ENCODE assay signal across 10 mouse cellular contexts in the genomic region with DNA sequence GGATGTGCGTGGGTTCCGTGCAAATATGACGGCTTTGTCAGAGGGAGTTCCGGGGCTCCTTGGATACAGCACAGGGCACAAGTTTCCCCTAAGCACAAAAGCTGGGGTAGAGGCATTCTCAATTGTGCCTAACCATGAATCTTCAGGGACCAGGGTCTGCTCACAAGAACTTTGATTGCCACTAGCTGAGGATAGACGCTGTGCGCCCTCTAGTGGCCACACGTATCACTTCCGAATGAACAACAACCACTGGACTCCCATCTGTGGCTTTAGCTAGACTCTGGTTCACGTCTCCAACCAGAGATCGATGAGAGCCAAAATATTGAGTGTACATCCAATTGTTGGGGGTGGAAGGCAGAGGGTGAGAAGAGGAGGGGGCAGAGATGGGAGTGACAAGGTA. TPM values are rescaled to one million over a fixed set of nuclear protein-coding genes. Genes with fewer than 3 reads are reported as not detected.
A peak's percentile ranks its signal among the peaks of the same experiment; 100 is the strongest.
DNase-seq lines count a peak whose midpoint lies in the region; ATAC-seq and TF ChIP-seq lines count a peak whose summit lies in the region.
"Had no signal": no experiment of that assay in that cellular context is flagged by ENCODE, and none has a peak within 500 bp of the region (broad histone marks: within the 10 kb centered on the region; RNA-seq: fewer than 3 reads in every experiment).

No protein-coding gene starts in this region.

- WGBS in kidney, embryonic 15.5 days = 28% methylated on average over 10 of the region's 10 CpGs
- 32% methylated on average over 10 of the region's 10 CpGs for WGBS in embryonic facial prominence, embryonic 11.5 days

- H3ac ChIP-seq in myocyte (ENCODE audit: control insufficient read depth, insufficient read length) = no peak overlapping the region

- TF ChIP-seq POLR2A in myocyte (IDR thresholded peaks at IDR 0.05; ENCODE audit: insufficient read length, low read depth) = no peak

- no peak overlapping the region for H3K9ac ChIP-seq in kidney, embryonic 15.5 days
- no peak overlapping the region for H3K9ac ChIP-seq in embryonic facial prominence, embryonic 11.5 days (replicated peaks; ENCODE audit: low read length)
- H3K9ac ChIP-seq: embryonic facial prominence, embryonic 13.5 days; neural tube, embryonic 12.5 days had no signal

- H3K27me3 ChIP-seq in kidney, embryonic 15.5 days = no peaks in the 10 kb centered on the region
- H3K27me3 ChIP-seq in embryonic facial prominence, embryonic 11.5 days (ENCODE audit: control insufficient read depth, insufficient read depth, low read length) = no peaks in the 10 kb centered on the region
- H3K27me3 ChIP-seq in myocyte (ENCODE audit: control insufficient read depth, insufficient read depth, insufficient read length) = no peaks in the 10 kb centered on the region
- H3K27me3 ChIP-seq in splenic B cell, adult 2 months (ENCODE audit: control insufficient read depth, insufficient read depth, low read length, poor library complexity, severe bottlenecking) = no peaks in the 10 kb centered on the region
- H3K27me3 ChIP-seq: embryonic facial prominence, embryonic 13.5 days; neural tube, embryonic 12.5 days had no signal

- no peak for ATAC-seq in kidney, embryonic 15.5 days (replicated peaks; ENCODE audit: low FRiP score)
- ATAC-seq in embryonic facial prominence, embryonic 11.5 days (replicated peaks; ENCODE audit: insufficient number of reproducible peaks, low FRiP score, low TSS enrichment, low read depth) = no peak

- H3K27ac ChIP-seq in kidney, embryonic 15.5 days = no peak overlapping the region
- no peak overlapping the region for H3K27ac ChIP-seq in embryonic facial prominence, embryonic 11.5 days (replicated peaks; ENCODE audit: low read depth, low read length)
- H3K27ac ChIP-seq: embryonic facial prominence, embryonic 13.5 days; neural tube, embryonic 12.5 days had no signal

- peak; percentile 52 for DNase-seq in kidney, adult 11 months
- peak; percentile 62 for DNase-seq in adrenal gland, adult 8-10 months
- peak; percentile 90 for DNase-seq in embryonic facial prominence, embryonic 11.5 days (ENCODE audit: low spot score)
- DNase-seq in heart, postnatal 14 days = peak; percentile 82 to 86
- DNase-seq in left cerebral cortex, postnatal 14 days (ENCODE audit: low spot score in 2 of 2) = peak; percentile 83 to 90
- peak; percentile 85 for DNase-seq in splenic B cell, adult 2 months (ENCODE audit: low read depth, low spot score)

- H3K4me2 ChIP-seq in kidney, embryonic 15.5 days = no peak overlapping the region
- H3K4me2 ChIP-seq in embryonic facial prominence, embryonic 11.5 days (ENCODE audit: low read depth, low read length) = no peak overlapping the region
- H3K4me2 ChIP-seq in myocyte (ENCODE audit: low read depth) = peak overlapping the region; percentile 45
- H3K4me2 ChIP-seq: embryonic facial prominence, embryonic 13.5 days; neural tube, embryonic 12.5 days had no signal

- H3K79me2 ChIP-seq in myocyte (ENCODE audit: control insufficient read depth, insufficient read depth) = no peaks in the 10 kb centered on the region

- peaks cover 19% of the 10 kb centered on the region for H3K4me1 ChIP-seq in kidney, embryonic 15.5 days
- H3K4me1 ChIP-seq in embryonic facial prominence, embryonic 11.5 days (ENCODE audit: control insufficient read depth, insufficient read depth, low read length) = no peaks in the 10 kb centered on the region

- H3K4me3 ChIP-seq in kidney, embryonic 15.5 days (replicated peaks) = no peak overlapping the region
- no peak overlapping the region for H3K4me3 ChIP-seq in embryonic facial prominence, embryonic 11.5 days (ENCODE audit: low read depth, low read length)
- H3K4me3 ChIP-seq in myocyte = no peak overlapping the region
- H3K4me3 ChIP-seq: embryonic facial prominence, embryonic 13.5 days; neural tube, embryonic 12.5 days had no signal

- intact Hi-C loops in heart, postnatal 14 days (cut with DNase I) = loop anchor here (1.0 to 10.0 kb wide), 3 partner anchors 51 to 201 kb away; partner anchors contain the start of gene Jph3
- intact Hi-C loops in left cerebral cortex, postnatal 14 days (cut with DNase I) = no loop called here

- no peaks in the 10 kb centered on the region for H3K36me3 ChIP-seq in kidney, embryonic 15.5 days
- no peaks in the 10 kb centered on the region for H3K36me3 ChIP-seq in embryonic facial prominence, embryonic 11.5 days (replicated peaks; ENCODE audit: control insufficient read depth, insufficient read depth, low read depth, low read length)
- no peaks in the 10 kb centered on the region for H3K36me3 ChIP-seq in myocyte (ENCODE audit: control insufficient read depth, insufficient read depth)
- no peaks in the 10 kb centered on the region for H3K36me3 ChIP-seq in splenic B cell, adult 2 months (ENCODE audit: control insufficient read depth, insufficient read depth, low read length, poor library complexity, severe bottlenecking)
- H3K36me3 ChIP-seq: embryonic facial prominence, embryonic 13.5 days; neural tube, embryonic 12.5 days had no signal

- no peaks in the 10 kb centered on the region for H3K9me3 ChIP-seq in kidney, embryonic 15.5 days (replicated peaks)
- H3K9me3 ChIP-seq in embryonic facial prominence, embryonic 11.5 days (replicated peaks; ENCODE audit: control insufficient read depth, low read length) = no peaks in the 10 kb centered on the region
- H3K9me3 ChIP-seq: embryonic facial prominence, embryonic 13.5 days; neural tube, embryonic 12.5 days had no signal

TF ChIP-seq in myocyte, 11 proteins besides CTCF, POLR2A, EP300 and RAD21:
- TF ChIP-seq MYOG (IDR thresholded peaks at IDR 0.05; ENCODE audit: control insufficient read depth in 1 of 3, insufficient read depth in 1 of 3, insufficient read length in 2 of 3, low read depth in 2 of 3) (no peak), MYOD1 (IDR thresholded peaks at IDR 0.05; ENCODE audit: control insufficient read depth in 1 of 3, insufficient read length in 2 of 3, low read depth in 2 of 3) (no peak), POLR2AphosphoS2 (IDR thresholded peaks at IDR 0.05; ENCODE audit: insufficient read length, low read depth) (no peak), E2F4 (IDR thresholded peaks at IDR 0.05; ENCODE audit: insufficient read depth) (no peak), TCF12 (IDR thresholded peaks at IDR 0.05; ENCODE audit: insufficient read depth, poor library complexity, severe bottlenecking) (no peak), CEBPB (IDR thresholded peaks at IDR 0.05; ENCODE audit: insufficient read depth, poor library complexity, severe bottlenecking) (no peak), SRF (IDR thresholded peaks at IDR 0.05; ENCODE audit: control insufficient read depth, insufficient read length, low read depth) (no peak), REST (IDR thresholded peaks at IDR 0.05; ENCODE audit: insufficient read depth, insufficient read length) (no peak), USF1 (IDR thresholded peaks at IDR 0.05; ENCODE audit: low read depth) (no peak), TCF3 (IDR thresholded peaks at IDR 0.05; ENCODE audit: insufficient read length, low read depth) (no peak), MAX (IDR thresholded peaks at IDR 0.05; ENCODE audit: low read depth) (no peak)

RNA-seq across cellular contexts. Expression of gene Slc7a5, which starts 18.1 kb away (rescaled TPM):
- 16.7 and 19.3 TPM in 2 replicates for polyA plus RNA-seq in kidney, embryonic 15.5 days (2015; fragmentation: Nextera tagmentation; extraction: Ambion mirVana)
- 10 to 100 TPM; 51.8 to 96.5 (median 70.3) TPM for total RNA-seq in adrenal gland, adult 8-10 months (2022)
- polyA plus RNA-seq in embryonic facial prominence, embryonic 11.5 days (2014; fragmentation: Nextera tagmentation; extraction: Ambion mirVana) = 17.7 and 19.7 TPM in 2 replicates
- 1 to 10 TPM; 6.7 to 7.0 TPM for total RNA-seq in heart, postnatal 14 days (2021)
- 100 to 1,000 TPM; 114 to 130 TPM for total RNA-seq in left cerebral cortex, postnatal 14 days (2021)
- 612 TPM for polyA plus RNA-seq in myocyte (2012; fragmentation: generic; extraction: Trizol)

RNA-seq across cellular contexts. Expression of gene Car5a, which starts 19.1 kb away (rescaled TPM):
- 0.40 TPM in 1 of 2 replicates, not detected in the other for polyA plus RNA-seq in kidney, embryonic 15.5 days (2015; fragmentation: Nextera tagmentation; extraction: Ambion mirVana)
- not detected for total RNA-seq in adrenal gland, adult 8-10 months (2022)
- polyA plus RNA-seq in embryonic facial prominence, embryonic 11.5 days (2014; fragmentation: Nextera tagmentation; extraction: Ambion mirVana) = not detected in 2 replicates
- not detected for total RNA-seq in heart, postnatal 14 days (2021)
- under 1 TPM in 1 of 2 experiments, not detected in 1; 0.29 TPM for total RNA-seq in left cerebral cortex, postnatal 14 days (2021)
- polyA plus RNA-seq in myocyte (2012; fragmentation: generic; extraction: Trizol) = not detected
- polyA plus RNA-seq: embryonic facial prominence, embryonic 13.5 days had no signal

RNA-seq across cellular contexts. Expression of gene Banp, which starts 23.9 kb away (rescaled TPM):
- 41.2 and 43.3 TPM in 2 replicates for polyA plus RNA-seq in kidney, embryonic 15.5 days (2015; fragmentation: Nextera tagmentation; extraction: Ambion mirVana)
- total RNA-seq in adrenal gland, adult 8-10 months (2022) = 10 to 100 TPM; 16.5 to 40.8 (median 27.9) TPM
- 50.5 and 56.2 TPM in 2 replicates for polyA plus RNA-seq in embryonic facial prominence, embryonic 11.5 days (2014; fragmentation: Nextera tagmentation; extraction: Ambion mirVana)
- 10 to 100 TPM; 16.0 to 24.5 TPM for total RNA-seq in heart, postnatal 14 days (2021)
- 10 to 100 TPM; 27.4 to 38.5 TPM for total RNA-seq in left cerebral cortex, postnatal 14 days (2021)
- polyA plus RNA-seq in myocyte (2012; fragmentation: generic; extraction: Trizol) = 30.3 TPM

Comparison
In these comparisons a context has a peak if more than half of its experiments do, and no peak if none do; other contexts are left out.
1. RNA of gene Slc7a5, which starts 18.1 kb away (total RNA-seq): 114 to 130 TPM in left cerebral cortex, postnatal 14 days and 51.8 to 96.5 TPM in adrenal gland, adult 8-10 months; 6.7 to 7.0 TPM in heart, postnatal 14 days; every median in the first group is over 4 times any median in the second.
2. Peak in every context shown above with its lines, with median percentiles within 50 percentile points of each other: DNase-seq.